Mouse (Mus musculus) MEL (cell line): Measurements from ENCODE around the gene Rps6kc1. TPM values are rescaled to one million over a fixed set of nuclear protein-coding genes. Genes with fewer than 3 reads are reported as not detected.

Experiments
- DNase-seq: peaks from one replicate; pipeline ENCODE4 v3.0.0; 2011; ENCODE audit warnings: low read depth, low spot score
- H3K27ac ChIP-seq: 2 replicates; pipeline ENCODE4 v1.5.1; 2012; ENCODE audit warnings: low read depth, mild to moderate bottlenecking, control low read depth, low read length, moderate library complexity; ENCODE audit not compliant: control insufficient read depth
- H3K27me3 ChIP-seq, 2 experiments: fragments of 150-350 bp in 1 of 2; sonication (generic) in 1 of 2; 2 replicates each; pipeline ENCODE4 v1.6.1; 2012; ENCODE audit warnings: low read length in 2 of 2, mild to moderate bottlenecking in 2 of 2, improper control_type of control experiment in 1 of 2, moderate library complexity in 1 of 2; ENCODE audit not compliant: insufficient read depth in 2 of 2, control insufficient read depth in 1 of 2
- H3K36me3 ChIP-seq, 2 experiments: 2 replicates each; pipeline ENCODE4 v1.6.1; 2012 to 2014; ENCODE audit warnings: low read length in 2 of 2, improper control_type of control experiment in 1 of 2, inconsistent platforms in 1 of 2, mild to moderate bottlenecking in 1 of 2; ENCODE audit not compliant: insufficient read depth in 2 of 2, control insufficient read depth in 1 of 2
- H3K4me1 ChIP-seq, 2 experiments: fragments of 150-350 bp in 1 of 2; sonication (generic) in 1 of 2; 2 replicates each; pipeline ENCODE4 v1.6.1; 2012; ENCODE audit warnings: low read length in 2 of 2, improper control_type of control experiment in 1 of 2, mild to moderate bottlenecking in 1 of 2; ENCODE audit not compliant: insufficient read depth in 2 of 2, control insufficient read depth in 1 of 2
- H3K4me3 ChIP-seq, 2 experiments: fragments of 150-350 bp in 1 of 2; sonication (generic) in 1 of 2; 2 replicates each; pipeline ENCODE4 v1.5.1; 2012; ENCODE audit warnings: low read depth in 2 of 2, low read length in 2 of 2, mild to moderate bottlenecking in 2 of 2, moderate library complexity in 2 of 2, control low read depth in 1 of 2, improper control_type of control experiment in 1 of 2; ENCODE audit not compliant: control insufficient read depth in 1 of 2, insufficient read depth in 1 of 2
- H3K79me2 ChIP-seq: 2 replicates; pipeline ENCODE4 v1.6.1; 2012; ENCODE audit warnings: mild to moderate bottlenecking, low read length, moderate library complexity; ENCODE audit not compliant: control insufficient read depth, poor library complexity, insufficient read depth
- H3K9ac ChIP-seq: 2 replicates; pipeline ENCODE4 v1.6.1; 2012; ENCODE audit warnings: low read depth, mild to moderate bottlenecking, control low read depth, low read length, moderate library complexity; ENCODE audit not compliant: control insufficient read depth, poor library complexity, severe bottlenecking
- H3K9me3 ChIP-seq: fragments of 150-350 bp; sonication (generic); replicated peaks from 2 replicates; pipeline ENCODE4 v1.6.1; 2012; ENCODE audit warnings: mild to moderate bottlenecking, low read length, improper control_type of control experiment, moderate library complexity; ENCODE audit not compliant: insufficient read depth
- ELF1 ChIP-seq: IDR thresholded peaks from 2 replicates; pipeline ENCODE4 v1.6.1; 2014; ENCODE audit warnings: low read depth, mild to moderate bottlenecking, inconsistent platforms, low read length, improper control_type of control experiment, moderate library complexity
- EP300 ChIP-seq, 2 experiments: IDR thresholded peaks; 2 replicates each; pipeline ENCODE4 v1.6.1; 2011; ENCODE audit warnings: improper control_type of control experiment in 2 of 2, low read length in 2 of 2, low read depth in 1 of 2, mild to moderate bottlenecking in 1 of 2
- ETS1 ChIP-seq: IDR thresholded peaks from 2 replicates; pipeline ENCODE4 v1.6.1; 2012; ENCODE audit warnings: low read depth, mild to moderate bottlenecking, inconsistent platforms, low read length, improper control_type of control experiment, moderate library complexity
- GABPA ChIP-seq: IDR thresholded peaks from 2 replicates; pipeline ENCODE4 v1.6.1; 2012; ENCODE audit warnings: low read depth, mild to moderate bottlenecking, inconsistent platforms, low read length, improper control_type of control experiment, moderate library complexity
- HCFC1 ChIP-seq: IDR thresholded peaks from 2 replicates; pipeline ENCODE4 v1.6.1; 2012; ENCODE audit warnings: low read depth, mild to moderate bottlenecking, inconsistent platforms, low read length, improper control_type of control experiment, moderate library complexity
- JUND ChIP-seq: IDR thresholded peaks from 2 replicates; pipeline ENCODE4 v1.6.1; 2011; ENCODE audit warnings: low read depth, mild to moderate bottlenecking, improper control_type of control experiment, low read length
- KAT2A ChIP-seq: conservative IDR thresholded peaks from 2 replicates; pipeline ENCODE4 v1.6.1; 2012; ENCODE audit warnings: low read depth, low read length, improper control_type of control experiment, inconsistent platforms
- MAX ChIP-seq: IDR thresholded peaks from 2 replicates; pipeline ENCODE4 v1.6.1; 2011; ENCODE audit warnings: low read length, improper control_type of control experiment
- MXI1 ChIP-seq: IDR thresholded peaks from 2 replicates; pipeline ENCODE4 v1.6.1; 2011; ENCODE audit warnings: mild to moderate bottlenecking, low read depth, low read length, improper control_type of control experiment
- MYC ChIP-seq: IDR thresholded peaks from 2 replicates; pipeline ENCODE4 v1.6.1; 2011; ENCODE audit warnings: low read depth, mild to moderate bottlenecking, low read length, improper control_type of control experiment, moderate library complexity
- NRF1 ChIP-seq: IDR thresholded peaks from 2 replicates; pipeline ENCODE4 v1.6.1; 2014; ENCODE audit warnings: low read depth, mild to moderate bottlenecking, inconsistent platforms, low read length, improper control_type of control experiment, moderate library complexity; ENCODE audit not compliant: poor library complexity, insufficient read depth, severe bottlenecking
- POLR2A ChIP-seq, 2 experiments: IDR thresholded peaks; 2 replicates each; pipeline ENCODE4 v1.6.1; 2011 to 2012; ENCODE audit warnings: low read length in 2 of 2, mild to moderate bottlenecking in 2 of 2, control low read depth in 1 of 2, improper control_type of control experiment in 1 of 2, low read depth in 1 of 2, moderate library complexity in 1 of 2; ENCODE audit not compliant: control insufficient read depth in 1 of 2, insufficient read depth in 1 of 2, poor library complexity in 1 of 2
- POLR2AphosphoS5 ChIP-seq: IDR thresholded peaks from 2 replicates; pipeline ENCODE4 v1.6.1; 2012; ENCODE audit warnings: low read depth, borderline replicate concordance, mild to moderate bottlenecking, inconsistent platforms, low read length, moderate library complexity, mixed read lengths
- RAD21 ChIP-seq: IDR thresholded peaks from 2 replicates; pipeline ENCODE4 v1.6.1; 2011; ENCODE audit warnings: mild to moderate bottlenecking, low read depth, low read length, improper control_type of control experiment
- SIN3A ChIP-seq: IDR thresholded peaks from 2 replicates; pipeline ENCODE4 v1.6.1; 2012; ENCODE audit warnings: low read length, improper control_type of control experiment, inconsistent platforms
- UBTF ChIP-seq: IDR thresholded peaks from 2 replicates; pipeline ENCODE4 v1.6.1; 2012; ENCODE audit warnings: low read depth, mild to moderate bottlenecking, inconsistent platforms, low read length, improper control_type of control experiment, moderate library complexity, borderline replicate concordance; ENCODE audit not compliant: insufficient read depth
- USF1 ChIP-seq: IDR thresholded peaks from 2 replicates; pipeline ENCODE4 v1.6.1; 2014; ENCODE audit warnings: low read depth, mild to moderate bottlenecking, inconsistent platforms, low read length, improper control_type of control experiment, moderate library complexity
- ZKSCAN1 ChIP-seq: IDR thresholded peaks from 2 replicates; pipeline ENCODE4 v1.6.1; 2012; ENCODE audit warnings: low read depth, mild to moderate bottlenecking, inconsistent platforms, low read length, improper control_type of control experiment, moderate library complexity
- ZNF384 ChIP-seq: IDR thresholded peaks from 2 replicates; pipeline ENCODE4 v1.6.1; 2012; ENCODE audit warnings: low read depth, mild to moderate bottlenecking, inconsistent platforms, low read length, improper control_type of control experiment
- polyA plus RNA-seq, 2 experiments: library from polyadenylated mRNA; stranded (reverse) in 1 of 2; unstranded in 1 of 2; fragments of >175 nt in 1 of 2; fragments of >200 nt in 1 of 2; gene quantifications; 2 replicates each; pipeline versions ENCODE4 v1.2.1 to v1.2.4; 2012; ENCODE audit warnings: low replicate concordance in 2 of 2, low read depth in 1 of 2; ENCODE audit not compliant: insufficient read length in 2 of 2, insufficient read depth in 1 of 2, missing spikeins in 1 of 2
- total RNA-seq: library from RNA; depleted of rRNA; stranded (reverse); fragments of 300-350 nt; gene quantifications from 2 replicates; pipeline ENCODE4 v1.2.3, GENCODE M21; 2012

Rps6kc1 gene
- total and polyA plus RNA-seq, 3 experiments: 26.2 to 26.5 TPM; not detected in 1

- peaks cover 3% of the 10 kb centered on the region in 2 experiments; a peak in 3 of 4 replicates for H3K4me1 ChIP-seq
- peak; percentile 69 for DNase-seq
- no peaks in the 10 kb centered on the region for H3K27me3 ChIP-seq
- peak overlapping the region; percentile 61 to 98 for H3K4me3 ChIP-seq
- peak overlapping the region; percentile 93 for H3K27ac ChIP-seq
- peak overlapping the region; percentile 99 for H3K9ac ChIP-seq
- peaks cover 9% of the 10 kb centered on the region for H3K79me2 ChIP-seq
- no peaks in the 10 kb centered on the region for H3K9me3 ChIP-seq
- H3K36me3 ChIP-seq: peaks cover 0 to 9% of the 10 kb centered on the region in 2 experiments
- no peak for TF ChIP-seq KAT2A
- peak; percentile 26; the same call in 1 of the 2 replicates for TF ChIP-seq SIN3A
- TF ChIP-seq ELF1: no peak
- no peak for TF ChIP-seq RAD21
- peak; percentile 71 for TF ChIP-seq ZNF384
- no peak; a peak in 1 of 4 replicates for TF ChIP-seq POLR2A (IDR thresholded peaks at IDR 0.05; ENCODE audit: control insufficient read depth in 1 of 2, insufficient read depth in 1 of 2, low read depth in 1 of 2, low read length in 2 of 2, poor library complexity in 1 of 2)
- no peak for TF ChIP-seq NRF1
- peak; percentile 50; the same call in 1 of the 2 replicates for TF ChIP-seq MXI1
- TF ChIP-seq GABPA: no peak
- no peak for TF ChIP-seq ZKSCAN1
- TF ChIP-seq JUND: no peak
- no peak for TF ChIP-seq USF1
- no peak for TF ChIP-seq MAX
- no peak for TF ChIP-seq EP300 (IDR thresholded peaks at IDR 0.05; ENCODE audit: low read depth in 1 of 2, low read length in 2 of 2)
- TF ChIP-seq MYC: 0 out of 2 replicates have a peak, but pooled peaks have one; percentile 18
- TF ChIP-seq POLR2AphosphoS5: no peak
- peak; percentile 48; the same call in 1 of the 2 replicates for TF ChIP-seq HCFC1
- TF ChIP-seq UBTF: no peak
- TF ChIP-seq ETS1: no peak
These were observed 17.6 kb upstream of the Rps6kc1 start for GRCm38 (mm10) chr1:190929010-190929695.
